Mouse (Mus musculus) erythroid progenitor cell, adult 5-6 weeks (primary cell): Measurements from ENCODE around the gene Bcat2. TPM values are rescaled to one million over a fixed set of nuclear protein-coding genes. Genes with fewer than 3 reads are reported as not detected.

ENCODE experiments used
- ATAC-seq: replicated peaks from 2 replicates; pipeline ENCODE4 v1.8.0; 2016; ENCODE audit warnings: moderate number of reproducible peaks, mild to moderate bottlenecking, moderate TSS enrichment, inconsistent platforms; ENCODE audit not compliant: poor library complexity, low FRiP score, severe bottlenecking
- total RNA-seq, 2 experiments: library from RNA; stranded (forward) in 1 of 2; stranded (reverse) in 1 of 2; fragments of 150-400 nt in 1 of 2; fragments of 186-747, 209-891 nt in 1 of 2; gene quantifications; 2 replicates each; pipeline versions ENCODE4 v1.2.3 to v1.2.4; 2015 to 2017; ENCODE audit warnings: low replicate concordance in 2 of 2

Bcat2 gene
- total RNA-seq, 2 experiments from 2014 or later, result 8.4 to 22.0 TPM

DNA sequence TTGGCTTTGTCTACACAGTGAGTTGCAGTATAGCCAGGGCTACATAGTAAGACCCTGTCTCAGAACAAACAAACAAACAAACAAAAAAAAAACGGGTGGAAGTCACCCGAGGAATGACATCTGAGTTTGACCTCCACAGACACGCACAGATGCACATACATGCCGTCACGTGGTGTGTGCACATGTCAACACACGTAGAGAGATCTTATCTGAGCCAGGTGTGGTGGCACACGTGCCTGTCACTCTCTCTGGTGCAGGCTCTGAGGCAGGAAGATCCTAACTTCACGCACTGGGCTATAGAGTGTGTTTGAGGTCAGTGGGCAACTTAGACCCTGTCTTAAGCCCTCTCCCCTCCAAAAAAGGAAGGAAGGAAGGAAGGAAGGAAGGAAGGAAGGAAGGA lies 4.0 kb downstream of the Bcat2 start:
- ATAC-seq, result no peak

DNA sequence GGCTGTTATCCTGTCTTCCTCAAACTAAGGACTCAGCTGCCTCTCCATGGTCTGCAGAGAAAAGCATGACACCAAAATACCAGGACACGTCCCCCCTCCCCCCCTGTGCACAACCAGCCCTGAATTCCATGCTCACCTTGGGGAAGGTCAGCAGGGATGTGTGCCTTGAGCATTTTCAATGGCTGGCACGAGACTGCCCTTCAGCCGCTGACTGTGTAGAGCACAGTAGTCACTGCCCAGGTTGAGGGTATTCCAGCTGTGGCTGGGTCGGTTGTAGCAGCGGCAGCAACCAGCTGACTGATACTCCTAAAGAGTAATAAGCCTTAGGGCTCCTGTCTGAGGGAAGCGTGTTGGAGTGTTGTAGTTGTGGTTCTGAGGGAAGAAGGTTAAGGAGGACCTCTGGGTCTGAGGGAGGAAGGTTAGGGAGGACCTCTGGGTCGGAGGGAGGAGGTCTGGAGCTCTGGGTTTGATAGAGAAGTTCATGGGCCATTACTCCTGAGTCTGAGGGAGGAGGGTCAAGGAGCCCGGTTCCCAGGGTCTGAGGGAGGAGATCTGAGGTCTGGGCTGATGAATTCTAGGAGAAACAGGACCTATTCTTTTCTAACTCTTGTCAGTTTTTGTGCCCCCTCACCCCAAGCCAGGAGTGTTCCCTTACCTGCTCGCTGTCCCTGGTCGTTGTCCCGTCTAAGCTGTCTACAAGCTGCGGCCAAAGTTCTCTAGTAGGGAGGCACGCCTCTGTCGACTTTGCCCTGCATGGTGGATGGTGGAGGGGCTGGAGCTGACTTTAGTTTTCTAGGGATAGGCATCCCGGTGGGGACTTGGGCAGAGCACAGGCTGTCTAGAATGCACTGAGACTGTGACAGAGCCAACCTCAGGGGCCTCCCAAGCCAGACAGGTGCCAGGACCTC lies 4.8 kb downstream of the Bcat2 start:
- ATAC-seq, result no peak

DNA sequence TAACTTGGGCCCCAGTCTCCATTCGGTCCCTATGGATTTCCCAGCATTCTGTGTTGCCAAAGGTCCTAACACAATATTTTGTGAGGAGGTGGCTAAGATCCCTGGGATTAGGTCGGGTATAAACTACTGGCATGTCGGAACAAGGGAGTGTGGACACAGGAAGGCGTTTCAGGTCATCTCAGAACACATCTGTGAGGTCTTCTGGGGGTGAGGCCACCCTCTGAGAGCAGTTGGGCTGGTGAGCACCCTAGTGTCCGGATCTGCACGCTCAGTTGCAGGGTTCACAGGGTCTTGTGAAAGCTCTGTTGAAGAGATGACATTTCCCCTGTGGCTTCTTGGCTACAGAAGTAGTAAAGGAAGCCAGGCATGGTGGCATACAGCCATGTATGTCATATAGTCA lies 16.0 kb downstream of the Bcat2 start:
- ATAC-seq, result no peak

DNA sequence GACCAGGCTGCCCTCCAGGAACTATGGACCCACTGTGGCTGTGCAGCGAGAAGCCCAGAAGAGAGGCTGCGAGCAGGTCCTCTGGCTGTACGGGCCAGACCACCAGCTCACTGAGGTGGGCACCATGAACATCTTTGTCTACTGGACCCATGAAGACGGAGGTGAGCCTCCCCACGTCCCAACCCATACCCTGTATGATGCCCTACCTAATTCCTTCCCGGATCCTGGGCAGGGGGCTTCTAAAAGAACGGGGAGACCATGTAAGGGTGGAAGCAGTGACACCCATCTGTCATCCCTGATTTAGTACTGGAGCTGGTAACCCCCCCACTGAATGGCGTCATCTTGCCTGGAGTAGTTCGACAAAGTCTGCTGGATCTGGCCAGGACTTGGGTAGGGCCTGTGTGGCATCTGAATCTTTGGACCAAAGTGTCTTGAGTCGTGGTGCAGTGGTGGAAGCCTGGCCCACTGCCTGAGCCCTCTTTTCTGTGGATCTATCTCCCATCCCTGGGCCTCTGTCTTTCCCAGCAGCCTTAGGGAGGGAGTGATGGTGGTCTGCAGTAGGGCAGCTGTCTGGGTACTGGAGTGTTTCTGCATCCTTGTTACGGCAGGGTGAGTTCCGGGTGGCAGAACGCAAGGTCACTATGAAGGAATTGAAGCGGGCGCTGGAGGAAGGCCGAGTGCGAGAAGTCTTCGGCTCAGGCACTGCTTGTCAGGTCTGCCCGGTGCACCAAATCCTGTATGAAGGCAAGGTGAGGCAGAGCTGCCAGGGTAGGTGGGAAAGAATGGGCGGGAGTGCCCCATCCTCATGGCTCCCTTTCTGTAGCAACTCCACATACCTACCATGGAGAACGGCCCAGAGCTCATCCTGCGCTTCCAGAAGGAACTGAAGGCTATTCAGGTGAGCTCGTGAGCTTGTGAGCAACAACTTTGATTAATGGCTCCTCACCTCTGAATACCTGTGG lies 18.0 kb downstream of the Bcat2 start:
- no peak for ATAC-seq

DNA sequence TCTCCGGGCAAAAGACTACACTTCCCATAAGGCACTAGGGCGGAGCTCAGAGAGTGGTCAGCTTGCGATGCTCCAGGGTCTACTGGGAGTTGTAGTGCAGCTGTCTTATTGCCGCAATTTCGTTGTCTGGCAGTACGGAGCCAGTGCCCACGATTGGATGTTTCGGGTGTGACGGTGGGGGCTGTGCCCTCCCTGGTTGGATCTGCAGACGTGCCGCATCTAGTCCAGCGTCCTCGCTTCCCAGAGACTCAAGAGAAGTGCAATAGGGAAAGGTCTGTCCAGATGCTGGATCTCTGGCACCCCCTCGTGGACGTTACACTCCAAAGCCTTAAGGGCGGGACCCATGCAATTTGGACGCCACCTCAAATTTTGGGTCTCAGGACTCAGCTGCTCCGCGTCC lies 19.2 kb downstream of the Bcat2 start:
- peak; percentile 87 for ATAC-seq

DNA sequence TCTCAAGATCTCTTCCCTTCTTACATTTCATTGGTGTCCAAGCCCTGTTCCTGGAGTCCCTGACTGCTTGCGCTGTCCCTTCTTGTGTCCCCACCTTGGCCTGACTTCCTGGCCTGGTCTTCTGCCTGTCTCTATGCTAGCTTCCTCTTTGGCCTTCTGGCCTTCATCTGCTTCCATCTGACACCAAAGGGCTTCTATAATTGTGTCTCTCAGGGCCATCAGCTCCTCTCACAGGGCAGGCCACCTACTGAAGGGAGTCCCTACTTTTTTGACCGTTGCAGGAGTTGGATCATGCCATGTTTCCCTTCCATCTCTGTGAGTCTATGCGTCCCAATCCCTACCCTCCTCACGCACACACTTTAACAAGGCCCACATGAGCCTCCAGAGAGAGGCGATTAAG lies 19.9 kb downstream of the Bcat2 start:
- no peak for ATAC-seq

DNA sequence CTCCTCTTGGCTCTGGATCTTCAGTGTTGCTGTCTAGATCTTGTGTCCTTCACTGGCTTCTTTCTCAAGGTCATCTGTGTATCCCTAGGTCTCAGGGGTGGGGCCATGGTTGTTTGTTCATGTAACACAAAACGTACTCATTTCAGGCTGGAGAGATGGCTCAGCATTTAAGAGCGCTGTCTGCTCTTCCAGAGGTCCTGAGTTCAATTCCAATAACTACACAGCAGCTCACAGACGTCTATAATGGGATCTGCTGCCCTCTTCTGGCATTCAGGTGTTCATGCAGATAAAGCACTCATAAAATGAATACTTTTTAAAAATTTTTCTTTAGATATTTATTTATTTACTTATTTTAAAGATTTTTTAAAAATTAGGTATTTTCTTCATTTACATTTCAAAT lies 20.9 kb downstream of the Bcat2 start:
- no peak for ATAC-seq

DNA sequence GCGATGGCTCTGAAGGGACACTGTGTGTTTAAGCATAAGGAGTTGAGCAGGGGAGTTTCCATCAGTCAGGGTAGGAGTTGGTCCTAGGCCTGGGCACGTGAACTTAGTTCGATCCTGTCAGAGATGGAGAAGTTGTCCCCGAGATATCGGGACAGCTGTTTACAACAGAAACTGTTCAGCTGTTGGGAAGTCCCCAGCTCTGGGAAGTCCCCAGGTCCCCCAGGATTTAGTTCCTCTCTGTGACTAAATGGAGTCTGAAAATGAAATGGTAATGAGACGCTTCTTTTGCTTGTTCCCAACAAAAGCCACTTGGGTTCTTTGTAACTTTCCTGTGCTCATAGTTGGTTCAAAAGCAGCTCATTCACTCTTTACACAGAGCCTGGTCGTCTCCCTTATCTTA lies 21.9 kb downstream of the Bcat2 start:
- ATAC-seq, result no peak

DNA sequence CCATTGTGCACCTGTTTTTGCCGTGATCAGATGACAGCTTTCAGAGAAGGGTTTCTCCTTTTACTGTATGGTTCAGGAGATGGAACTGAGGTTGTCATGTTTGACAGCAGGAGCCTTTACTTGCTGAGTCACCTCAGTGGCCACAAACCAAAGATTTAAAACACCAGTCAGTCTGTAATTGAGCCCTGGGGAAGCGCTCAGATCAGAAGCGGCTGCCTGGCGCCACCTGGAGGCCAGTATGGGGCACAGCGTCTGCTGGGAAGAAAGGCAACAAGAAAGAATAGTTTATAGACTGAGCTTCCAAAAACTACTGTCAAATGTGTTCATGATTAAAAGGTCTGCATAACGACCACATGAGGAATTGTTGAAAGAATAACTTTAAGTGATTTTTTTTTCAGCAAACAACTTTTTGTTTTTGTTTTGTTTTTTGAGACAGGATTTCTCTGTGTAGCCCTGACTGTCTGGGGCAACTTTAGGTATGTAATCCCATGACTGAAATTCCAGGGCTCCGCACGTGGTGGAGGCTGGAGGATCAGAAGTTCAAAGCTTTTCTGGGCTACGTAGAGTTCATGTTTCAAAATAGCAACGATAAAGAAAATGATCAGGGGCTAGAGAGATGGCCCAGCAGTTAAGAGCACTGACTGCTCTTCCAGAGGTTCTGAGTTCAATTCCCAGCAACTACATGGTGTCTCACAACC lies 23.3 kb downstream of the Bcat2 start:
- peak; percentile 51; the same call in 1 of the 2 replicates for ATAC-seq

DNA sequence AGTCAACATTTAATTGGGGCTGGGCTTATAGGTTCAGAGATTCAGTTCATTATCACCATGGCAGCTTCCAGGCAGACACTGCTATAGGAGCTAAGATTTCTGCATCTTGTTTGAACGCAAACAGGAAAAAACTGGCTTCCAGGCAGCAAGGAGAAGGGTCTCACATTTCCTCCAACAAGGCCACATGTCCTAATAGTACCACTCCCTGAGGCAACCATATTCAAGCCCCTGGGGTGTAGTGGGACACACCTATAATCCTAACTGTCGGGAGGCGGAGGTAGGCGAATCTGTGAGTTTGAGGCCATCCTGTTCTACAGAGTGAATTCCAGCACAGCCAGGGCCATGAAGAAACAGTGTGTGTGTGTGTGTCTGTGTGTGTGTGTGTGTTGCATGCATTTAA lies 25.2 kb downstream of the Bcat2 start:
- ATAC-seq, result no peak

DNA sequence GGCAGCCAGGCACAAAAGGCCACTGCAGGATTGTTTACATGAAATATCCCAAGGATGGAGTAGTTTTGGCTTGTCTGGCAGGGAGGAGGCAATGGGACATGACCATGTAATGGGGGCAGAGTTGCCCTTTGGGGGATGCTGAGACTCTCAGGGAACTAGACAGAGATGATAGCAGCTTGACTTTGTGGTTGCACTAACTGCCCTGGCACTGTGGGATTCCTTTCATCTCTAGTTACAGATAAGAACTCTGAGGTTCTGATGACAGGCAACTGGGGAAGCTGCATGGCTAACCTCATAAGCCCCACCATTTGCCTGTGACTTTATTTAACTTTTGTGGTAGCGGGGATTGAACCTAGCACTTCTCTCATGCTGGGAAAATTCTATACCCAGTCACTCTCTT lies 26.2 kb downstream of the Bcat2 start:
- no peak for ATAC-seq

DNA sequence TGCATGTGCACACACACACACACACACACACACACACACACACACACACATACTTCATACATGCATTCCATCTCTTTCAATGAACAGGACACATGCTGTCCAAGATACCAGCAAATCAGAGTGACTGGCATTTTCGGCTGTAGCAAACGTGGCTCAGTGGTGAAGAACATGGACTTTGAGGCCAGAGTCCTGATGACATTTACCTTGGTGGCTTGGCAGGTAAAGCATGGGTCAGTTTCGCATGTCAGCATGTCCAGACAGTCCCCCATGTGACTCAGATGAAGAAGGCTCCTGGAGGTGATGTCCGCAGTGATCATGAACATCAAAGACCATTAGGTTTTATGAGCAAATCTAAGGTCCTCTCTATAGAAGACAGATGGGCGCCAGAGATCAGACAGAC lies 27.1 kb downstream of the Bcat2 start:
- no peak for ATAC-seq

DNA sequence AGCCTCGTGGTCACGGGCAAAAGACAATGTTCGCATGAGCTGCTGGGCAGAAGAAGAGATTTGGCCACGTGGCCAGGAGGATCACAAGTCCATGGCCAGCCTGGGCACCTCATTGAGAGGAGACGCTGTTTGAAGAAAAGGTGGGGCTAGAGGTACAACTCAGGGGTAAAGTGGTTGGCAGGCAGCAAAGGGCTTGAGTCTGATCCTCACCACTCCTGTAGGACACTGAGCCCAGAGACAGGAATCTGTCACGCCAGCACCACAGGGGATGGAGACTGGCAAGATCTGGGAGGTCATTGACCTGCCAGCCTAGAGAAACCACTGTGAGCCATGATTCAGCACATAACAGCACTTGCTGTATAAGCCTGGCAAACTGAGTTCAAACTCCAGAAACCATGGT lies 27.6 kb downstream of the Bcat2 start:
- ATAC-seq, result no peak

DNA sequence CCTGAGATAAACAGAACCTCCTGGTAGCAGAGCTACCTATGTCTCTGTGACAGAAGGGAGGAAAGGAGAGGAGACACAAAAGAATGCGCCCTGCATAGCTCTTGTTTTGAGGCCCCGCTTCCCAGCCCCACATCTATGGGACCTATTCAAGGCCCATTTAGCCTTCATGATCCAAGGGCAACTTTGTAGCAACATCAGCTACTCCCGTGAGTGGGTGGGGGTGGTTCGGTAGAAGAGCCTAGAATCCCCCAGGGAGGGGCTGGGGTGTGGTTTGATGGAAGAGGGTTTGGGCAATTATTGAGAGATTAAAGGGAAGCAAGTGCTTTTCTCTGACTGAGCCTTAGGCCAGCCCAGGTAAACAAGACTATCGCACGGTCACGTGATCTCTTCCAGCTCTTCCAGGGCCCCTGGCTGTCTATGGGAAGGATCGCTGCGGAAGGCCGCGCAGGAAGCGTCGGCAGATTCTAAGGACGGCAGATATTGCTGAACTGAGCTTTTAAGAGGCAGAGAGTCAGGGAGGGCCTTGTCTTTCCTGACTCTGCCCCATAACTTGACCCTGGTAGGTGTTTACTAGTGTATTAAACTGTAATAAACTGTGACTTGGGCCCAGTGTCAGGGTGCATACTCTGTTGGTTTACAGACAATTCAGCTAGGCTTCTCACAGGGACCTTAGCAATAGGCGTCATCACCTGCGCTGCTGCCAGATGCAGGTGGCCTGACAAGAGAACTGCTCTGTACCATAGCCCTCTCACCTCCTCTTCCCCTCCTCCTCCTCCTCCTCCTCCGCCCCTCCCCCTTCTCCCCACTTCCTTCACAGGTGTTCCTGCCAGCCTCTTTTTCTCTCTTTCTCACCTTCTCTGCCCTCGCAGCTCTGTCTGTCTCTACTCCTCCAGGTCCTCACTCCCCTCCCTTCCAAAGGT lies 29.3 kb downstream of the Bcat2 start:
- no peak for ATAC-seq

DNA sequence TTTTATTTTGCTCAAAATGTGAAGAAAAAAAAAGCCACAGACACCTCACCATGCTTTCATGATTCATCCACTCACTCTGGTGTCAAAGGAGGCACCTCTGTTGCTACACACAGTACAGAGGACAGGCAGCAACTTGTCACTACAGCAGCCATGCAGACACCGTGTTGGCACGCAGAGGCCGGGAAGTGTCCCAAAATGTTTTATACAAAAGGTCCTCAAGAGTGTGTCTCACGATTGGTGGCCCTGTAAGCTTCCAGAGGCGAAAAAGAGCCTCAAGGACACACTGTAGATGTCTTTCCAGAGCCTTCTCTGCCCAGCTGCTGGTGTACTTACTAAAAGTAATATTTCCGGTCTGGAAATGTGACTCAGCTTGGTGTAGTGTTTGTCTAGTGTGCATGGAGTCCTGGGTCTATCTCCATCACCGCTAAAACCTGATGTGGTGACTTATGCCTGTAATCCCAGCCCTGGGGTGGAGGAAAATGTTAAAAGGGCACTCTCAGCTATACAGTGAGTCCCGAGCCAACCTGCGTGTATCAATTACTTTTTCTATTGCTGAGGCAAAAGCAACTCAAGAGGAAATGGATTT lies 35.8 kb downstream of the Bcat2 start:
- no peak for ATAC-seq

DNA sequence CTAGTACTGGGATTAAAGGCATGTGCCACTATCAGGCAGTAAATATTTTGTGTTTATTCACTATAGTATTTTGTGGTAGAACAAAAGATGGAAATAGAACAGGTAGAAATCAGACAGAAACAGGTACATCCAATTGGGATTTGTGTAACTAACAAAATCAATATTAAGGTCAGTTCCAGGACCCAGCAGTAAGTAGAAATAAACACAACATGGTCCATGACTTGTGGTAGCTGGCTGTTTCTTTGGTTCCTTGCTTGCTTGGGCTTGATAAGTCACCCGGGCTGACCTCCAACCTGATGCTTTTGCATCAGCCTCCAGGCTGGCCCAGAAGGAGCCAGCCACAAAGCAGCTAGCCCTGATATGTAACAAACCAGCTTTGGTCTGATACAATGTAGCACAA lies 39.6 kb downstream of the Bcat2 start:
- no peak for ATAC-seq

DNA sequence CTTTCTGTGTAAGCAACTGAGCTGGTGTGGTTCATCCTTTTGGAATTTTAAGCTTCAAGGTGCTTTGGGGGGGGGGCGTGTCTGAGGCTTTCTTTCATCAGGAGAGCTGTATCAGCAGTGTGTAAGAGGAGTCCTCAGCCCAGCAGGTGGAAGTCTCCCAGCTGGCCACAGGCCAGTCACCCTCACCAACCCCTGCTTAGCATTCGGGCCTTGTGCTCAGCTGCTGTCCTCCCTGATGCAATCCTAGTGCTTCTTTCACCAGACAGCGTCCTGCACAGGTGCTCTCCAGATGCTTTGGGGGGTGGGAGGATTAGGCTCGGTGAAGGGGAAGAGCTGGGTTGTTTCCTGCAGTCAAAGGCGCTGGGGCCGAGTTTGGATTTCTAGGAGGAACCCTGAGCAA lies 46.3 kb downstream of the Bcat2 start:
- ATAC-seq, result no peak

DNA sequence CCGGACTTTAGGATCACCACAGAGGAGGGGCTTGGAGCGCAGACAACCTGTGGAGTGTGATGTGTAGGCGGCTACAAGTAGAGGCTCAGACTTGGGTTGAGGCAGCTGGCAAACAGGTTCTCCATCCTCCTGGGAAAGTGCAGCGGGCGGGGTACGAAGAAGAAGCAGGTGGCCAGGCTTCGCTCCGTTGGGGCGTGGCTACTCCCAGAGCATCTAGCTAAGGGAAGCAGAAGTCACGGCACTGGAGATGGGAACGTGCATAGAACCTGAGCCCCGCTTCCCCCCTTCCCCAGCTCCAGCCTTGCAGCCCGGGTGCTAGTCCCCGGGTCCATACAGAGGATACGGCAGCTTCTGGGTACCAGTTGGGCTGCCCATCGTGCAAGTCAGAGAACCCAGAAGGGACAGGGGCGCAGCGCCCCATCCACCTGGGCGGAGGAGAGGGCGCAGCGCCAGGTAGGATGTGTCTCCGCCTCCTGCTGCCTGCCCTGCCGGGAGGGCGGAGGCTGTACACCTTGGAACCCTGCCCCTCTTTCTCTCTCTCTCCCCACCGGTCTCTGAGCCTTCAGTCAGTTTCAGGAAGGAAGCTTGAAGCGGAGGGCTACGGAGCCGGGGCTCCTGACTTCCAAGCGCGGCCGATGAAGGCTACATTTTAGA lies 47.2 kb downstream of the Bcat2 start, which contains the start of gene Fut1:
Gene Fut1 (plus strand): TSS at position 248 of the 654 bp plus-strand sequence.
- ATAC-seq, result no peak
